Mouse (Mus musculus) hindbrain, postnatal 0 days (tissue): ENCODE data around the gene Dok1. TPM values are rescaled to one million over a fixed set of nuclear protein-coding genes. Genes with fewer than 3 reads are reported as not detected.

Experiments
- ATAC-seq: fragments of 200-750 bp; cut with Nextera tagmentation; 2 replicates; pipeline ENCODE4 v1.8.0; 2017; ENCODE audit warnings: mild to moderate bottlenecking, moderate TSS enrichment, moderate library complexity
- DNase-seq: peaks from one replicate; pipeline ENCODE4 v3.0.0-alpha.2; 2015; ENCODE audit warnings: low spot score
- H3K27ac ChIP-seq: fragments of 300-500 bp; sonication (generic); 2 replicates; pipeline ENCODE4 v1.5.1; 2014; ENCODE audit warnings: mild to moderate bottlenecking
- H3K27me3 ChIP-seq: fragments of 300-500 bp; sonication (generic); 2 replicates; pipeline ENCODE4 v1.6.1; 2014; ENCODE audit warnings: low read length, mixed read lengths; ENCODE audit not compliant: insufficient read depth
- H3K36me3 ChIP-seq: fragments of 300-500 bp; sonication (generic); 2 replicates; pipeline ENCODE4 v1.6.1; 2014; ENCODE audit warnings: low read length, mixed read lengths; ENCODE audit not compliant: insufficient read depth
- H3K4me1 ChIP-seq: fragments of 300-500 bp; sonication (generic); 2 replicates; pipeline ENCODE4 v1.6.1; 2014; ENCODE audit warnings: antibody characterized with exemption, low read length, mixed read lengths; ENCODE audit not compliant: insufficient read depth
- H3K4me2 ChIP-seq: fragments of 300-500 bp; sonication (generic); 2 replicates; pipeline ENCODE4 v1.6.1; 2014; ENCODE audit warnings: low read depth, mild to moderate bottlenecking, low read length, moderate library complexity, mixed read lengths
- H3K4me3 ChIP-seq: fragments of 300-500 bp; sonication (generic); 2 replicates; pipeline ENCODE4 v1.5.1; 2014; ENCODE audit warnings: low read length
- H3K9ac ChIP-seq: fragments of 300-500 bp; sonication (generic); replicated peaks from 2 replicates; pipeline ENCODE4 v1.6.1; 2014; ENCODE audit warnings: mild to moderate bottlenecking, low read length, moderate library complexity, mixed read lengths
- H3K9me3 ChIP-seq: fragments of 300-500 bp; sonication (generic); 2 replicates; pipeline ENCODE4 v1.6.1; 2016; ENCODE audit warnings: low read length, mixed read lengths
- CTCF ChIP-seq: IDR thresholded peaks from 2 replicates; pipeline ENCODE4 v1.5.1; 2016; ENCODE audit warnings: antibody characterized with exemption, control low read depth, low read depth
- WGBS: fragments of 180-500 bp; shearing (Covaris S2); extraction: QIAGEN DNeasy Blood & Tissue Kit; methylation state at CpG from one replicate; pipeline ENCODE4 v1.1.7; 2014; 5-methylcytosine and 5-hydroxymethylcytosine counted together
- polyA plus RNA-seq: library from polyadenylated mRNA; unstranded; fragments of >200 nt; fragmentation: Nextera tagmentation; extraction: Ambion mirVana; gene quantifications from 2 replicates; pipeline ENCODE4 v1.2.1, GENCODE M21; 2015
- total RNA-seq: library from RNA; depleted of rRNA; stranded (reverse); fragments of >200 nt; gene quantifications from 2 replicates; pipeline ENCODE4 v1.2.3, GENCODE M21; 2014

Dok1 gene
- total and polyA plus RNA-seq, 2 experiments from 2014 or later = 2.5 to 4.3 TPM

DNA sequence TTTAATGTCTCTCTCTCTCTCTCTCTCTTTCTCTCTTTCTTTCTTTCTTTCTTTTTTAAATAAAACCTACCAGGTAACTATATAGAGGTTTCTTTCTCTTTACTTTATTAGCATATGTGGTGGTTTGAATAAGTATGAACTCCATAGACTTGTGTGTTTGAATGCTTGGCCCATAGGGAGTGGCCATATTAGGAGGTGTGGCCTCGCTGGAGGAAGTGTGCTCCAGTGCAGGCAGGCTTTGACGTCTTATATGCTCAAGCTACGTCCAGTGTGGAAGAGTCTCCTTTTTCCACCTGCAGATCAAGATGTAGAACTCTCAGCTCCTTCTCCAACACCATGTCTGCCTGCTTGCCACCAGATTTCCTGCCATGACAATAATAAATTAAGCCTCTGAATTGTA lies 14.2 kb downstream of the Dok1 start:
- no peak for ATAC-seq
- Histone ChIP-seq H3K9ac (no peak overlapping the region), H3K4me3 (no peak overlapping the region), H3K4me1 (no peaks in the 10 kb centered on the region), H3K9me3 (no peaks in the 10 kb centered on the region), H3K27me3 (no peaks in the 10 kb centered on the region), H3K4me2 (no peak overlapping the region), H3K27ac (no peak overlapping the region), H3K36me3 (no peaks in the 10 kb centered on the region)
- TF ChIP-seq CTCF = no peak
- 73% methylated on average over 3 of the region's 3 CpGs for WGBS
- no peak for DNase-seq

DNA sequence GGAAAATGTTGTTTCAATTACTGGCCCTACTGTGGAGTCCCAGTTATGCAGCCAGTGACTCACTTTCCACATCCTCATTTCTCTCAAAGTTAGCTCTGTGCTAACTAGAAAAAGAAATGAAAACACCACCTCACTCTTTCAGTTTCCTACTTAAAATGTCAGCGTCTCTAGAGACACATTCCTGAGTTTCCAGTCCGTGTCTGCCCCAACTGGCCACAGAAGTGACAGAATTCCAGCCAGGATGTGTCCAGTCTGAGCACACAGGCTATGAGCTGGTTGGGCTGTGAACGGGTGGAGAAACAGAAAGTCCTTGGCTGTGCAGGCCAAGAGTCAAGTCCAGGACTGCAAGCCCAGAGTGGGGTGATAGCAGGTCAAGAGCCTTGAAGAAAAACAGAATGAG lies 16.1 kb downstream of the Dok1 start:
- no peaks in the 10 kb centered on the region for H3K9me3 ChIP-seq
- no peak overlapping the region for H3K4me2 ChIP-seq
- TF ChIP-seq CTCF = no peak
- no peaks in the 10 kb centered on the region for H3K36me3 ChIP-seq
- ATAC-seq = no peak
- H3K9ac ChIP-seq = no peak overlapping the region
- no peak overlapping the region for H3K27ac ChIP-seq
- H3K4me1 ChIP-seq = no peaks in the 10 kb centered on the region
- no peak for DNase-seq
- no peaks in the 10 kb centered on the region for H3K27me3 ChIP-seq
- WGBS = 66% methylated on average over 3 of the region's 3 CpGs
- H3K4me3 ChIP-seq = no peak overlapping the region

DNA sequence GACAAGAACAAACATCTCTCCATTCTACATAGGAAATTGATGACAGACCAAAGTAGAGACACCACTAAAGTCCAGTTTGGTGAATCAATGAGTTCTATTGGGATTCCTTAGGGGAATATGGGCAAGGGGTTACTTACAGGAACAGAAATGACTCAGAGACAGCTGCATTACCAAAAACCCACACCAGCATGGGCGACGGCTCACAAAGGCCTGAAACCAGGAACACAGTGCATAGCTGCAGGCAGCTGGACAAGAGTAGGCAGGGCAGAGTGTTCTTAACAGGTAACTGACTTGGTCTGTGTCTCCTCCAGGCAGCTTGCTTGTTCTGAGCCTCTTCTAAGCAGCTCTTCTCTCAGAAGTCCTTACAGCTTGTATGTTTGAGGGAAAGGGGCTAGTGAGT lies 17.5 kb downstream of the Dok1 start:
- no peak overlapping the region for H3K27ac ChIP-seq
- DNase-seq (no peak), ATAC-seq (no peak)
- H3K4me3 ChIP-seq = no peak overlapping the region
- H3K9me3 ChIP-seq = no peaks in the 10 kb centered on the region
- 81% methylated on average over 2 of the region's 2 CpGs for WGBS
- H3K4me1 ChIP-seq = no peaks in the 10 kb centered on the region
- TF ChIP-seq CTCF = no peak
- H3K27me3 ChIP-seq = no peaks in the 10 kb centered on the region
- H3K36me3 ChIP-seq = no peaks in the 10 kb centered on the region
- H3K4me2 ChIP-seq = no peak overlapping the region
- H3K9ac ChIP-seq = no peak overlapping the region

DNA sequence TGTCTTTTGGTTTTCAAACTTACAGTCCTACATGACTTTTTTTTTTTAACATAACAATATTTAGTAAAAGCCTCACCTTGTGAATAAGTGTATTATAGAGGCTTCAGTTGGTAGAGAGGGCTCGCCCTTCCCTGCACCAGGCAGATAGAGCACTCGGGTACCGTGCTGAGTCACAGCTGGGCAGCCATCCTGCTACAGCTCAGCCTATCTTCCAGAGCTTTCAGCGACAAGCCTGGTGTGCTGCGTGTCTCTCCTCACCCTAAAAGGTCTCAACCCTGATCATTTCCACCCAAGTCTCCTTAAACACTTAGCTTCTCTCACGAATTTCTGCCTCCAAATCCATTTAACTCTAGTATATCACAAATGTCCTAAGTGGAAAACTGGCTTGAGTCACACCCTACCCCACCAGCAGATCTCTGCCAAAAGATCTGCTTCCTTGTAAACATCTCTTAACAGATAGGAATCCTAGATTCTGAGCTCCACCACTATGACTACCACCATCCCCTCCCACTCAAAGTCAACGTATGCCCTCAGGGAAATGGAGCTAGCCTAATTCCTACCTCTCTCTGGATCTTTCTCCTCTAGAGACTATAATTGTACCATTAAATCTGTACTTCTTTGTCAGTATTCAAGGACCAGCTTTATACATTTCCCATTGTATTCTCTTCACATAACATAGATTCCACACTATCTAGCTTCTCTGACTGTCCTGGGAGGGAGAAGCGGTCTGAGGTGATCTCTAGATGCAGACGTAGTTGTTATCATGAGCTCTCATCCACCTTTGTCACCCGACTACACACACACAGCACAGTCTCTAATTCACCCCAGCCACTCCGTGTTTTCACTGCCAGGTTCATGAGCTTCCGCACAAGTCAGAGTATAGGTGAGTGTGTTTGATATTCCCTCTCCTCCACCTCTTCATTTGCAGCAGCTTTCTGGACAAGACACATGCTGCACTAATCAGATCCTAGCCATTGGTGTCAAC lies 18.5 kb downstream of the Dok1 start:
- Histone ChIP-seq H3K4me2 (no peak overlapping the region), H3K9ac (no peak overlapping the region), H3K9me3 (no peaks in the 10 kb centered on the region), H3K4me3 (no peak overlapping the region), H3K4me1 (no peaks in the 10 kb centered on the region), H3K27me3 (no peaks in the 10 kb centered on the region), H3K36me3 (no peaks in the 10 kb centered on the region), H3K27ac (no peak overlapping the region)
- DNase-seq (no peak), ATAC-seq (no peak)
- TF ChIP-seq CTCF = no peak
- WGBS = 75% methylated on average over 12 of the region's 12 CpGs

DNA sequence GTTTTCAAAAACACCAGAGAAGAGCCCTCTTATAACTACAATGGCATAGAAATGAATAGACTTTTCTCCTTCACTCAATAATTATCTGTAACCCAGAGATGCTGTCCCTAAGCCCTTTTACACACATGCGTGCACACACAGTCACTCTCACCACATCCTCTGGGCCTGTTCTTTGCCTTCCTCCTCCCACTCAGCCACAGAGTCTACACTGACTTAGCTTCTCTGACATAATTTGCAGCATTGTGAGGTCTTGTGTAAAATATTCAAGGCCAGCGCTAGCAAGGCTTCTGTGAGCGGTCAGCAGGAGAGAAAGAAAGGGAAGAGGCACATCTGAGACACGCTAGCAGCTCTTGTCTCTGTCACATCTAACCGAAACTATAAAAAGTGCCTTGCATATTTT lies 19.8 kb downstream of the Dok1 start:
- 70% methylated on average over 5 of the region's 5 CpGs for WGBS
- no peak overlapping the region for H3K4me3 ChIP-seq
- H3K27me3 ChIP-seq = no peaks in the 10 kb centered on the region
- H3K4me1 ChIP-seq = no peaks in the 10 kb centered on the region
- no peak overlapping the region for H3K9ac ChIP-seq
- DNase-seq = no peak
- no peak for ATAC-seq
- no peak overlapping the region for H3K27ac ChIP-seq
- no peaks in the 10 kb centered on the region for H3K9me3 ChIP-seq
- no peak for TF ChIP-seq CTCF
- no peak overlapping the region for H3K4me2 ChIP-seq
- H3K36me3 ChIP-seq = no peaks in the 10 kb centered on the region

DNA sequence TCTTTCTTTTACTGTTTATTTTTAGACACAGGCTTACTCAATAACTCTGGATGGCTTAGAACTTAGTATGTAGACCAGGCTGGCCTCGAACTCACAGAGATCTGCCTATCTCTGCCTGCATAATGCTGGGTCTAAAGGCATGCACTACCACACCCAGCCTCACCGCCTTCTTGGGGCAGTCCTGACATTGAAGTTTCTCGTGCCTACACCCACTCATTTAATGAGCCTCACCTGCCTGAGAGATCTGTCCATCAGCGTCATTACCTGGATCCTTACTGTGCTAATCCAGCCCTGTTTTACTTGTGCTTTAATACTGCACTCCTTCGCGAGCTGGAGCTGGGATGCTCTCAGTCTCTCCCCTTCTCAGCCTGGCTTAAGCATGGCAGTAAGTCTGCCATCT lies 21.5 kb downstream of the Dok1 start:
- no peaks in the 10 kb centered on the region for H3K4me1 ChIP-seq
- H3K27ac ChIP-seq = no peak overlapping the region
- WGBS = 79% methylated on average over 6 of the region's 6 CpGs
- H3K9ac ChIP-seq = no peak overlapping the region
- DNase-seq (no peak), ATAC-seq (no peak)
- no peak for TF ChIP-seq CTCF
- no peaks in the 10 kb centered on the region for H3K9me3 ChIP-seq
- H3K4me3 ChIP-seq = no peak overlapping the region
- H3K27me3 ChIP-seq = no peaks in the 10 kb centered on the region
- H3K36me3 ChIP-seq = no peaks in the 10 kb centered on the region
- no peak overlapping the region for H3K4me2 ChIP-seq

DNA sequence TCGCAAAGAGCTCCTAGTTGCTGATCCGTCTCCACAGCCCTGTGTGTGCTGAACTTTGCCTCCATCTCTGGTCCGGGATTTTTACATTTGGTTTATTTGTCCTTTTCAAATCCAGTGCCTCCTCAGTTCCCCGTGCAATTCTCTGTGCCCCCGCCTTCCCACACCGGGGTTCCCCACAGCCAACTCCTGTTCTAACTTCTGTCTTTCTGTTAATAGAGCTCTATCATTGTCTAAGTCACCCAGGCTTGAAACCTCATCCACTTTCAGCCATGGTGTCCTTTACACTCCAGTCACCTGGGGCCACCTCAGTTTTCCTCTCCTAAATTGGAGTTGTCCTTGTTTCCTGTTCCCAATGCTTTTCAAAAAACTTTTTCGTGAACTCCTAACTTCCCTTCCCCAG lies 22.0 kb downstream of the Dok1 start:
- no peak overlapping the region for H3K4me2 ChIP-seq
- H3K9me3 ChIP-seq = no peaks in the 10 kb centered on the region
- ATAC-seq (no peak), DNase-seq (no peak)
- no peak overlapping the region for H3K4me3 ChIP-seq
- WGBS = 82% methylated on average over 7 of the region's 7 CpGs
- no peak overlapping the region for H3K27ac ChIP-seq
- TF ChIP-seq CTCF = no peak
- H3K27me3 ChIP-seq = no peaks in the 10 kb centered on the region
- H3K36me3 ChIP-seq = no peaks in the 10 kb centered on the region
- no peak overlapping the region for H3K9ac ChIP-seq
- H3K4me1 ChIP-seq = no peaks in the 10 kb centered on the region
